Mouse (Mus musculus) CH12F3 (cell line): Measurements from ENCODE around the gene Hgd.

Source experiments
- in situ Hi-C: fragments of 300-500 bp; cut with MboI; formaldehyde crosslinking; loops from 2 replicates; pipeline ENCODE4 v1.14.3; 2020; ENCODE audit warnings: low sequenced_read_pairs

The Hgd gene

DNA sequence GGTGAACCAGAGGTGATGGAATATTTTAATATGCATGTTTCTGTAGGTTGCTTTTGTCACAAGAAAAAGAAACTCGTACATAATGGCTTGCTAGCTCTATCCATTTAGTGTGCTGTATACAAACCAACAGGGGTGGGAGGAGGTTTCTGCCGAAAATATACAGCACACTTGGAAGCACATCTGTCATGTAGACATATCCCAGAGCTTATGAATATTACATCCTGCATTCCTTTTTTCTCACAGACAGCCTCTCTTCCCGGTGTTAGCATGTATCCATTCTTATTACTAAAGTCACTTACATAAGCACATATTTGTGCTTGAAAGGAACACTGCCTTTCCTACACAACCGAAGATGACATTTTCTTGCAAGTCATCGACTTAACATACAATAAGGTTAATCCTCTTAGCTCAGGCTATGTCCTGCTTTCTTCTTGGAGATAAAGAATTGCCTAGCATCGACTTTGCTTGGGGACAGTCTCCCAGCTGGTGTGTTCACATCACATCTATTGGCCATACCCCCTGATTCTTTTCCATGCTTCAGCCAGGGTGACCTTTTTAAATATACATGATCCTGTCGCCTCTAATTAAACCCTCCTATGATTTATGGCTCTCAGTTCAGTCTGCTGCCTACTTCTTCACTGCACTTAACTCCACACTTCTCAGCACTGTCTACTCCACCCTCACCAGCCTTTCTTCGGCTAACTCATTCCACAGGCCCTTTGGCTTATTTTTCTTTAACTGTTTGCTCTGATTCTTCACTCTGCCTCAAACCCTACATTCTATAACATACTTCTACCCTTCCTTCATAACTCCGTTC is 83.9 kb downstream of the Hgd start:
- in situ Hi-C loops, result no loop called here

DNA sequence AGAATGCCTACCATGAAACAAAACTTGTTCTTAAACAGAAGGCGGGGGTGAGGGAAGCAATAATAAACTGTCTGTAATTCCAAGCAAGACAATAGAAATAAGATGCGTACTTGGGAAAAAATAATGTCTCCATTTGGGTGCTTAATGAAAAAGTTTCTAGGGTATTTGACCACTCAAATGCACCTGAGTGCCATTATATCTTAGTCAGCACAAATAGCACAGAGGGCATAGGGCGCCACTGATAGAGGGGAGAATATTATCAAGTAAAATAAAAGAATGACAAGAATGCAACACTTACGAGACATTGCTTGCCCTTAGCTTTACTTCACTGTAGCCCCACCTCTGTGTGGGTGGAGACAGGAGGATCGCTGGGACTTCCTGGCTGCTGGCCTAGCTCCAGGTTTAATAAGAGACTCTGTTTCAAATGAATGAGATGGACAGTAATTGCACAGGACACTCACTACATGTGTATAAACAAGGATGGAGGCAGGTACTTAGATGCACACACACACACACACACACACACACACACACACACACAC is 85.5 kb downstream of the Hgd start:
- in situ Hi-C loops, result no loop called here

DNA sequence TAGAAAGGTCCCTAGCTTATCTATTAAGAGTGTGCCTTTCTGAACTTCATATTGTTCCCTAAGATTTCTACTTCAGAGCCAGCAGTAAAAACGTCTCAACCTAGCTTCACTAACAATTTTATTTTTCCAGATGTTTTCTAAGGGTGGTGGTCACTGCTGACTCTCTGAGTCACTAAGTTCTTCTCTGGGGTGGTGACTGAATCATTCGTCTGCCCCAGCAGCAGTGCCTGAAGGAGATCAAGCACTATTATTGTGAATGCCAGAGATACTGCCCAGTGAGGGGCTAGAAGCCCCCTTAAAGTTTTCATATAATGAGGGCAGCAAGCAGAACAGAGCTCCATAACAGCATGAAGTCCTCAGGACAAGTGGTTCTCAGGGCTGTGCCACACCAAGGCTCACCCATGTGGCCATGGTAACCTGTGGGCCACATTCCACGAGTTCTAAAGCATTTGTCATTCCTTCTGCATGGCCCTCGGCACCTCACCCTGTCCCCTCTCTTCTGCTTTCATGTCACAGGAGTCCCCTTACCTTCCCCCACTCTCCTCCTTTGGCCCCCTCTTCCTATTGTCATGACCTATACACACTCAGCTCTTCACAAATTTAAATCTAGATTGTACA is 90.8 kb downstream of the Hgd start:
- in situ Hi-C loops, result no loop called here

DNA sequence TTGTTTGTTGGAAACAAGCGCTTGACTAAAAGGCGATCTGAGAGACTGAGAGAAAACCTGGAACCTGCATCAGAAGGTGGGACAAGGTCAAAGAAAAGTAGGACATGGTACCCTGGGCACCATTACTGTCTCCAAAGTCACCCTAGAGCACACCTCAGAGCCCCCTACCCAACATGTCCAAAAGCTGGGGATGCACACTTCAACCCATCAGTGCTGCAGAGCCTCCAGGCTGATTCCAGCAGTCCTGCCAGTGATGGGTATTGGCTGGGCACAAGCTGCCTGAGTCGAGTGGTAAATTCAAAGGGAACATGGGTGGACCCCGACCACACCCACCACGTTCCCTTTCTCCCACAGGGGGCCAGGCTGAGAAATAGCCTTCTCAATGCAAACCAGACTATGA is 95.4 kb downstream of the Hgd start:
- in situ Hi-C loops, result loop anchor here (25.0 kb wide), 2 partner anchors 287 to 512 kb away; no protein-coding TSS in a partner anchor

DNA sequence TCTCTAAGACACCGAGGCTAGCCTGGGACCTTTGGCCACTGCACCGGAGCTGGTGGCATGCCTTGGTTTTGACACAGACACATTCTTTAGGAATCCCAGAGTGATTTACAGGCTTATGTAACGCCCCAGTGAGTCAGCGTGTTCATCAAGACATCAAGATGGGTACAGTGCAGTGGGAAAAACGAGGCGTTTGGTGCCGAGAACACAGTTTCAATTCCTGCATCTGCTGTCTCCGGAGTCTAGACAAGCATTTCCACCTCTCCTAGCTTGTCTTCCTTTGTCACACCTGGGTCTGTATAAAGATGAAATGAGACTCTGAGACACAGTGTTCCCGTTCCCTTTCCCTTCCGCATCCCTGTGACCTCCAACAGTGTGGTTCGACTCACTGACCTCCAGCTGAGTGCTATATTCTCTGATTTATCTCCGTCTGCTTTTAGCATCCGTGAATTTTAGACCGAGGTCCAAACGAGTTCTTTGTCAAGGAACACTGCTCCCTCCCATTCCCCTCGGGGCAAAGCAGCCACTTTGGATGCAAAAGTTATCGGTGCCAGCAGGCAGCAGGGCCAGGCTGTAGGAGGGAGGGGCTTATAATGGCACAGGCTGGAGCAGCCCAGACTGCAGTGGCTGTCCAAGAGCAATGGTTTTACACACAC is 96.2 kb downstream of the Hgd start:
- in situ Hi-C loops, result loop anchor here (25.0 kb wide), 2 partner anchors 286 to 511 kb away; no protein-coding TSS in a partner anchor

DNA sequence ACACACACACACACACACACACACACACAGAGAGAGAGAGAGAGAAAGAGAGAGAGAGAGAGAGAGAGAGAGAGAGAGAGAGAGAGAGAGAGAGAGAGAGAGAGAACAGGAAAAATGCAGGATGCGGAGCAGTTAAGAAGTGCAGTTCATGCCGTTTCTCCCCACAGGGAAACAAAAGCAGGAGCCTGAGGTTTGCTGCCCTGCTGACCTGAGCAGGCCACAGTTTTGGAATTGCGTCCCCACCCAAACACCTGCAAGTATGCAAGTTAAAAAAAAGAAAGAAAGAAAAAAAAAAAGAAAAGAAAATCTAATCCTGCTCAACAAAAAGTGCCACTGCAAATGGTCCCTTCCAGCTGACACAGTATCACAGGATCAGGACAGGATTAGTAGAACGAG is 96.7 kb downstream of the Hgd start:
- in situ Hi-C loops, result loop anchor here (25.0 kb wide), 2 partner anchors 286 to 511 kb away; no protein-coding TSS in a partner anchor

DNA sequence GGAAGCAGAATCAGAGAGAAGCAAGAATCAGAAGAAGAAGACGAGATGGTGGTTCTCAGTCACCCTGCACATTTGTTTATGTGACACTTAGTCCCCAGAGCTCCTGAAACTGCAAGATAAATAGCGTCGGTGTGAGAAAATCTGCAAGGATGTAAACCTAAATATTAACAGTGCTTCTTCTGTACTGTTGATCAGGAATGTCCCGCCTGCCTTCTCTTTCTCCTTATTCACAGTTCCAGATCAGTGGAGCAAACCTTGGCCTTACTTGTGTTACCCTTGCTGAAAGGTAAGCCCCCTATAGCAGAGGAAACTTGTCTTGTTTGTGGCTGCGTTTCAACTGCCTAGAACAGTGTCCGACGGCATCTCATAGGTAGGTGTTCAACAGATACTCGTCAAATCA is 97.6 kb downstream of the Hgd start:
- in situ Hi-C loops, result loop anchor here (25.0 kb wide), 2 partner anchors 285 to 510 kb away; no protein-coding TSS in a partner anchor

DNA sequence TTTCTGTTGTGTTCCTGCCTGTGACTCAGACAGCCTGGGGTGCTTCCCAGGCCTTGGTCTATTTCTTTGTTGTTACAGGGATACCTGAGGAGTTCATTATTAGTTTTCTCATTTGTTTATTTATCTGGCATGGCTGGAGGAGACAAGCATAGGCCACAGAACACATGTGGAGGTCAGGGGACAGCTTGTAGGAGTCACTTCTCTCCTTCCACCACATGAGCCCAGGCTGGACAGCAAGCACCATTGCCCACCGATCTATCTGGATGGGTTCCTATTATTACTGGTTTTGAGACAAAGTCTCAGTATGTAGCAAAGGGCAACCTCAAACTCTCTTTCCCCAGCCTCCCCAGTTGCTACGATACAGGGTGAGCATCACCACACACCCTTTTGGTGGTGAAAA is 100.3 kb downstream of the Hgd start:
- in situ Hi-C loops, result loop anchor here (10.0 to 25.0 kb wide), 3 partner anchors 135 to 507 kb away; no protein-coding TSS in a partner anchor

DNA sequence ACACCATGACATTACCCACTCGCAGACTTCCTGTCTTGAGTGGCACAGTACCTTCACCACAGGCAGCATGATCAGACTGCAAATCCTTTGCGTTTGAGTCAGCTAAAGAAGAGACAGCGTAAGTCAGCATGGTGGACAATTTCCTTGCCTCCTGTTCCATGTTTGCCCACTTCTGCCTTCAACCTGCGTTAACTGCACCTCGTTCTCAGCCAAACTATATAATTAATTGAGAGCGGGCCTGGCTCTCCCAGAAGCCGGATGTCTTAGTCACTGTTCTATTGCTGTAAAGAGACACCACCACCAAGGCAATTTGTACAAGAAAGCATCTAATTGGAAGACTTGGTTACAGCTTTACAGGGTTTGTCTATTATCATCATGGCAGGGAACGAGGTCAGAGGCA is 100.9 kb downstream of the Hgd start:
- in situ Hi-C loops, result loop anchor here (10.0 to 25.0 kb wide), 3 partner anchors 134 to 506 kb away; no protein-coding TSS in a partner anchor
